Mouse (Mus musculus): ENCODE data around the gene Rdh16f2. TPM values are rescaled to one million over a fixed set of nuclear protein-coding genes. Genes with fewer than 3 reads are reported as not detected.
"Not testable (repeated sequence)": the region's sequence is repeated elsewhere in the genome, so short reads cannot be mapped to it uniquely, and the experiment has no call there.

The Rdh16f2 gene
- polyA plus RNA-seq, 1 experiment, result not detected

DNA sequence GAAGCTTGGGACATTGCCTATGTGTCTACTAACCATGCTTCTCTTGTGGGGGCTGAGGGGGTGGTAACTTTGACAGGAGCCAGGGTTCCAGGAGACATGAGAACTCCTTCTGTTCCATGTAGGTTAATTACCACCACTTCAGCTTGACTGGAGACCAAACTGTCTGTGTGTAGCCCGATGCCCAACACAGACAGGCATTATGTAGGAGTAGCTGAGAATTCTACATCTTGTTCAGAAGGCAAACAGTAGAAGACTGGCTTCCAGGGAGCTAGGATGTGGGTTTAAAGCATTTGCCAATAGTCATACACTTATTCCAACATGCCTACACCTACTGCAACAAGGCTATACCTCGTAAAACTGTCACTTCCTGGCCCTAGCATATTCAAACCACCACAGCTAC lies 27.7 kb upstream of the Rdh16f2 start:
- Histone ChIP-seq H3K9ac (ENCODE audit: low read depth, poor library complexity, severe bottlenecking) (no peak overlapping the region), H3K27ac (ENCODE audit: insufficient read depth, low read length) (no peak overlapping the region), H3K4me3 (ENCODE audit: low read depth, low read length) (no peak overlapping the region), H3K4me1 (ENCODE audit: control insufficient read depth, insufficient read depth, low read length) (no peaks in the 10 kb centered on the region), H3K9me3 (replicated peaks; ENCODE audit: control insufficient read depth, insufficient read depth, low read length, poor library complexity, severe bottlenecking) (peaks cover 13% of the 10 kb centered on the region), H3K36me3 (ENCODE audit: control insufficient read depth, insufficient read depth, low read length, poor library complexity, severe bottlenecking) (no peaks in the 10 kb centered on the region), H3K27me3 (ENCODE audit: control insufficient read depth, insufficient read depth, low read length, poor library complexity, severe bottlenecking) (no peaks in the 10 kb centered on the region)
- TF ChIP-seq EP300 (IDR thresholded peaks at IDR 0.05; ENCODE audit: insufficient read depth, low read depth, low read length) (no peak), POLR2A (IDR thresholded peaks at IDR 0.05; ENCODE audit: insufficient read depth, low read length) (no peak), CTCF (IDR thresholded peaks at IDR 0.05; ENCODE audit: low read depth, low read length) (no peak)

DNA sequence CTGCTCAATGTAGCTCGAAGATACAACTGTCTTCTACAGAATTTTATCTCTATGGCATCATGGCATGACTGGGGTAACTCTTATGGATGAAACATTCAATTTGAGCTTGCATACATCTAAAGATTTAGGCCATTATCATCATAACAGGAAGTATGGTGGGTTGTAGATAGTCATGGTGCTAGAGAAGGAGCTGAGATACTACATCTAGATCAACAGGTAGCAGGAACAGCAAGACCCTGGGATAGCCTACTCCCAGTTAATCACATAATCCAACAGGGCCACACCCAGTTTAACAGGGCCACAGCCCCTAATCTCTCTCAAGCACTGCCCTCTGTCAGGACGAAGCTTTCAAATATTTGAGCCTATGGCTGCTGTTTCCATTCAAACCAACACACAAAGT lies 25.5 kb upstream of the Rdh16f2 start:
- Histone ChIP-seq H3K4me1 (ENCODE audit: control insufficient read depth, insufficient read depth, low read length) (no peaks in the 10 kb centered on the region), H3K9me3 (replicated peaks; ENCODE audit: control insufficient read depth, insufficient read depth, low read length, poor library complexity, severe bottlenecking) (peaks cover 8% of the 10 kb centered on the region), H3K27me3 (ENCODE audit: control insufficient read depth, insufficient read depth, low read length, poor library complexity, severe bottlenecking) (no peaks in the 10 kb centered on the region), H3K36me3 (ENCODE audit: control insufficient read depth, insufficient read depth, low read length, poor library complexity, severe bottlenecking) (no peaks in the 10 kb centered on the region), H3K4me3 (ENCODE audit: low read depth, low read length) (no peak overlapping the region), H3K9ac (ENCODE audit: low read depth, poor library complexity, severe bottlenecking) (no peak overlapping the region), H3K27ac (ENCODE audit: insufficient read depth, low read length) (no peak overlapping the region)
- TF ChIP-seq CTCF (IDR thresholded peaks at IDR 0.05; ENCODE audit: low read depth, low read length) (no peak), POLR2A (IDR thresholded peaks at IDR 0.05; ENCODE audit: insufficient read depth, low read length) (no peak), EP300 (IDR thresholded peaks at IDR 0.05; ENCODE audit: insufficient read depth, low read depth, low read length) (no peak)

- not testable (repeated sequence) for H3K27ac ChIP-seq (ENCODE audit: insufficient read depth, low read length); H3K4me3 ChIP-seq (ENCODE audit: low read depth, low read length); H3K36me3 ChIP-seq (ENCODE audit: control insufficient read depth, insufficient read depth, low read length, poor library complexity, severe bottlenecking); H3K4me1 ChIP-seq (ENCODE audit: control insufficient read depth, insufficient read depth, low read length); H3K9me3 ChIP-seq (replicated peaks; ENCODE audit: control insufficient read depth, insufficient read depth, low read length, poor library complexity, severe bottlenecking); H3K27me3 ChIP-seq (ENCODE audit: control insufficient read depth, insufficient read depth, low read length, poor library complexity, severe bottlenecking); H3K9ac ChIP-seq (ENCODE audit: low read depth, poor library complexity, severe bottlenecking)
These were observed 20.3 kb upstream of the Rdh16f2 start for GRCm38 (mm10) chr10:127845945-127846344.

DNA sequence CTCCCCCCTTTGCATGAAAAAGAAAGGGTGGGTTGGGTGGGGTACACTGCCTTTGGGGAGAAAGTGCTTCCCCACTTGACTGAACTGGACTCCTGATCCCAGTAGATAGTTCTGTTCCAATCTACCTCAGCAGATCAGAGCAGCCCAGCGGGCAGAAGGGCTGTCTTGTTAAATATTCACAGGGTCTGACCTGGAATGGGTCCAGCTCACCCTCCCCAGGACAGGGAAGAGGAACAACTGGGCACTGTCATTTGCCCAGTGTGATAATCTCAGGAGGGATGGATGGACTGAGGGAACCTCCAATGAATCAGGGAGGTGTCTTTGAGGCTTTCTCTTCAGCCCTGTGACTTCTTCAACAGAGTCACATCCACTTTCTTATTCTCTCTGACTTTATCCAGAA lies 18.2 kb upstream of the Rdh16f2 start:
- no peaks in the 10 kb centered on the region; the same call in 1 of the 2 replicates for H3K9me3 ChIP-seq (replicated peaks; ENCODE audit: control insufficient read depth, insufficient read depth, low read length, poor library complexity, severe bottlenecking)
- TF ChIP-seq CTCF (IDR thresholded peaks at IDR 0.05; ENCODE audit: low read depth, low read length) (no peak), POLR2A (IDR thresholded peaks at IDR 0.05; ENCODE audit: insufficient read depth, low read length) (no peak), EP300 (IDR thresholded peaks at IDR 0.05; ENCODE audit: insufficient read depth, low read depth, low read length) (no peak)
- no peak overlapping the region for H3K27ac ChIP-seq (ENCODE audit: insufficient read depth, low read length)
- no peaks in the 10 kb centered on the region for H3K27me3 ChIP-seq (ENCODE audit: control insufficient read depth, insufficient read depth, low read length, poor library complexity, severe bottlenecking)
- H3K9ac ChIP-seq (ENCODE audit: low read depth, poor library complexity, severe bottlenecking), result no peak overlapping the region
- H3K4me1 ChIP-seq (ENCODE audit: control insufficient read depth, insufficient read depth, low read length), result no peaks in the 10 kb centered on the region
- H3K4me3 ChIP-seq (ENCODE audit: low read depth, low read length), result no peak overlapping the region
- H3K36me3 ChIP-seq (ENCODE audit: control insufficient read depth, insufficient read depth, low read length, poor library complexity, severe bottlenecking), result no peaks in the 10 kb centered on the region

DNA sequence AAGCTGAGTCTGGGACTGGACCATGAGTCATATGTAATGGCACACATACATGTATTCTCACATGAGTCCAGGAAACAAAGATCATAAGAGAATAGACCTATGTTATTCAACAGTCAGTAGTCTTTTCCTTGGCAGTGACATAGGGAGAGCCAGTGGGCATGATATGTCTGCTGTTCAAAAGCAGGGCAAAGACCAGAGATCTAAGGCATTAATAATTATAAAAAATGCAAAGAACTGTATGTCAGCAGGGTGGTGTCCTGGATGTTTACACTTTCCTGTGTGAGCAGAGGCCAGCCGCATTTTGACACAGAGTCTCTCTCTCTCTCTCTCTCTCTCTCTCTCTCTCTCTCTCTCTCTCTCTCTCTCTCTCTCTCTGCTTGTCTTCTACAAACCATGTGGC lies 16.6 kb upstream of the Rdh16f2 start, which contains the start of gene Rdh19:
Gene Rdh19 (plus strand): TSS at position 301 of the 400 bp plus-strand sequence.
- H3K27ac ChIP-seq (ENCODE audit: insufficient read depth, low read length), result no peak within 1 kb of the TSS
- H3K9ac ChIP-seq (ENCODE audit: low read depth, poor library complexity, severe bottlenecking), result no peak within 1 kb of the TSS
- H3K9me3 ChIP-seq (replicated peaks; ENCODE audit: control insufficient read depth, insufficient read depth, low read length, poor library complexity, severe bottlenecking), result no peaks in the 10 kb centered on the region; the same call in 1 of the 2 replicates
- H3K36me3 ChIP-seq (ENCODE audit: control insufficient read depth, insufficient read depth, low read length, poor library complexity, severe bottlenecking), result no peaks in the 10 kb centered on the region
- H3K4me3 ChIP-seq (ENCODE audit: low read depth, low read length), result no peak within 1 kb of the TSS
- no peak for TF ChIP-seq CTCF (IDR thresholded peaks at IDR 0.05; ENCODE audit: low read depth, low read length)
- no peak for TF ChIP-seq EP300 (IDR thresholded peaks at IDR 0.05; ENCODE audit: insufficient read depth, low read depth, low read length)
- TF ChIP-seq POLR2A (IDR thresholded peaks at IDR 0.05; ENCODE audit: insufficient read depth, low read length), result no peak
- no peaks in the 10 kb centered on the region for H3K27me3 ChIP-seq (ENCODE audit: control insufficient read depth, insufficient read depth, low read length, poor library complexity, severe bottlenecking)
- no peaks in the 10 kb centered on the region for H3K4me1 ChIP-seq (ENCODE audit: control insufficient read depth, insufficient read depth, low read length)

DNA sequence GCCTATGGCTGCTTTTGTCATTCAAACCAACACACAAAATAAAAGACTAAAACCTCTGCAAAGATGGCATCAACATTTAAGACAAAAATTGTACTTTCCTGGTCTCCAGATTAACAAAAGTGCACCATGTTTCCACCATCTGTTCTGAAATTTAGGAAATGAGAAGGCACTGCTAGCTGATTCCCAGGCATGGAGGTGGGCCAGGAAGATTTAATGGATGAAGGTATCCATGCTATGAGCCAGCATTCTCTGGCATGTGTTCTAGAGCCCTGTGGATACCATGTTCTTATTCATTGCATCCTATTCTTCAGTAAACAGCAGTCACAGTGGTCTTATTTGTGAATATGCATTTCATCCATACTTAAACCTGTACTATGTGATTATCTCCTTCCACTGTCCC lies 9.9 kb upstream of the Rdh16f2 start:
- no peak for TF ChIP-seq POLR2A (IDR thresholded peaks at IDR 0.05; ENCODE audit: insufficient read depth, low read length)
- no peak for TF ChIP-seq EP300 (IDR thresholded peaks at IDR 0.05; ENCODE audit: insufficient read depth, low read depth, low read length)
- no peak for TF ChIP-seq CTCF (IDR thresholded peaks at IDR 0.05; ENCODE audit: low read depth, low read length)
- Histone ChIP-seq H3K9me3 (replicated peaks; ENCODE audit: control insufficient read depth, insufficient read depth, low read length, poor library complexity, severe bottlenecking) (no peaks in the 10 kb centered on the region), H3K4me1 (ENCODE audit: control insufficient read depth, insufficient read depth, low read length) (no peaks in the 10 kb centered on the region)

More for the DNA sequence above, 9.9 kb upstream of the Rdh16f2 start:
- Histone ChIP-seq H3K36me3 (ENCODE audit: control insufficient read depth, insufficient read depth, low read length, poor library complexity, severe bottlenecking) (no peaks in the 10 kb centered on the region), H3K27ac (ENCODE audit: insufficient read depth, low read length) (no peak overlapping the region), H3K4me3 (ENCODE audit: low read depth, low read length) (no peak overlapping the region), H3K9ac (ENCODE audit: low read depth, poor library complexity, severe bottlenecking) (no peak overlapping the region), H3K27me3 (ENCODE audit: control insufficient read depth, insufficient read depth, low read length, poor library complexity, severe bottlenecking) (no peaks in the 10 kb centered on the region)
